Mouse (Mus musculus) cortical plate, adult 2 months (tissue): ENCODE results near the gene Stx3.

Source experiments
- CTCF ChIP-seq: fragments of 200-500 bp; IDR thresholded peaks from 2 replicates; pipeline ENCODE4 v1.5.1; 2011; ENCODE audit warnings: mild to moderate bottlenecking, control low read depth, low read length; ENCODE audit not compliant: insufficient read depth; ENCODE audit errors: extremely low read depth
- POLR2A ChIP-seq: fragments of 200-500 bp; IDR thresholded peaks from 2 replicates; pipeline ENCODE4 v1.6.1; 2011; ENCODE audit warnings: mild to moderate bottlenecking, low read length, control low read depth; ENCODE audit not compliant: insufficient read depth; ENCODE audit errors: extremely low read depth

GRCm38 (mm10) chr19:11807822-11808221, 11.4 kb downstream of the Stx3 start:
- TF ChIP-seq POLR2A (no peak), CTCF (no peak)
